Mouse (Mus musculus) thymus, adult 2 months (tissue): Measurements from ENCODE around the gene Celf3.

ENCODE experiments used
- CTCF ChIP-seq: fragments of 200-500 bp; IDR thresholded peaks from 2 replicates; pipeline ENCODE4 v1.5.1; 2012; ENCODE audit warnings: mild to moderate bottlenecking, control low read depth, low read length, moderate library complexity, borderline replicate concordance; ENCODE audit not compliant: control insufficient read depth, poor library complexity, insufficient read depth; ENCODE audit errors: extremely low read depth
- POLR2A ChIP-seq: fragments of 200-500 bp; IDR thresholded peaks from 2 replicates; pipeline ENCODE4 v1.6.1; 2012; ENCODE audit warnings: mild to moderate bottlenecking, low read length, control low read depth, moderate library complexity; ENCODE audit not compliant: control insufficient read depth, poor library complexity, insufficient read depth; ENCODE audit errors: extremely low read depth

DNA sequence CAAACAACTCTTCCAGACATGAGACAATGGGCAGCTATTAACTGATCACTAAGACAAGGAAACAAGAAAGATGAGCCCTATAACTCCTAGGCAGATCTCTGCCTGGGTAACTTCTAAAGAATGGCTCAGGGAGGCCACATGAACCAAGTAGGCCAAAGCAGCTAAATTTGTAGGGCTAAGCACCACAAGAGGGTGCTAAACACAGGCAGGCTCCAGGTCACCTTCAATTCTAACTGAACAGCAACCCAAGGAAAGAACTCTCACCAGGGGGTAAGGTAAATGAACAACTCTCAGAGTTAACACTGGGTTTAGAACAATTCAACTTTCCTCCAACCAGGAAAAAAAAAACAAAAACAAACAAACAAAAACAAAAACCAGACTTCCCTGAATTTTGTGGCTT is 55.9 kb downstream of the Celf3 start:
- no peak for TF ChIP-seq CTCF
- no peak for TF ChIP-seq POLR2A
